Mouse (Mus musculus) liver, adult 2 months (tissue): ENCODE data around the gene Tns2. TPM values are rescaled to one million over a fixed set of nuclear protein-coding genes. Genes with fewer than 3 reads are reported as not detected.

Source experiments
- DNase-seq: peaks from one replicate; pipeline ENCODE4 v3.0.0-alpha.2; 2011; ENCODE audit warnings: low read depth, low spot score; ENCODE audit errors: extremely low read depth
- H3K27ac ChIP-seq: fragments of 200-500 bp; replicated peaks from 2 replicates; pipeline ENCODE4 v1.5.1; 2012; ENCODE audit warnings: low read depth, mild to moderate bottlenecking, control low read depth, inconsistent platforms, low read length; ENCODE audit not compliant: insufficient read depth
- H3K27me3 ChIP-seq: fragments of 200-500 bp; 2 replicates; pipeline ENCODE4 v1.6.1; 2012; ENCODE audit warnings: mild to moderate bottlenecking, moderate library complexity, low read length, inconsistent platforms; ENCODE audit not compliant: control insufficient read depth, insufficient read depth
- H3K36me3 ChIP-seq: fragments of 200-500 bp; 2 replicates; pipeline ENCODE4 v1.6.1; 2012; ENCODE audit warnings: low read length, inconsistent platforms; ENCODE audit not compliant: control insufficient read depth, insufficient read depth
- H3K4me1 ChIP-seq: fragments of 200-500 bp; 2 replicates; pipeline ENCODE4 v1.6.1; 2011; ENCODE audit warnings: low read length; ENCODE audit not compliant: control insufficient read depth, insufficient read depth
- H3K4me3 ChIP-seq: fragments of 200-500 bp; 2 replicates; pipeline ENCODE4 v1.5.1; 2011; ENCODE audit warnings: low read depth, mild to moderate bottlenecking, control low read depth, low read length, moderate library complexity; ENCODE audit not compliant: insufficient read depth
- H3K79me2 ChIP-seq: fragments of 200-500 bp; 2 replicates; pipeline ENCODE4 v1.6.1; 2012; ENCODE audit warnings: inconsistent platforms, mild to moderate bottlenecking, low read length, moderate library complexity; ENCODE audit not compliant: control insufficient read depth, insufficient read depth
- H3K9ac ChIP-seq: fragments of 200-500 bp; 2 replicates; pipeline ENCODE4 v1.6.1; 2012; ENCODE audit warnings: low read depth, mild to moderate bottlenecking, control low read depth, inconsistent platforms, low read length
- CTCF ChIP-seq: fragments of 200-500 bp; IDR thresholded peaks from 2 replicates; pipeline ENCODE4 v1.5.1; 2011; ENCODE audit warnings: low read depth, low read length, control low read depth
- POLR2A ChIP-seq: fragments of 200-500 bp; IDR thresholded peaks from 2 replicates; pipeline ENCODE4 v1.6.1; 2011; ENCODE audit warnings: low read length, control low read depth; ENCODE audit not compliant: insufficient read depth; ENCODE audit errors: extremely low read depth
- WGBS: fragments of 180-500 bp; shearing (Covaris S2); methylation state at CpG from one replicate; pipeline ENCODE4 v1.1.7; 2018; 5-methylcytosine and 5-hydroxymethylcytosine counted together
- polyA plus RNA-seq: library from polyadenylated mRNA; depleted of rRNA; stranded (reverse); fragments of >200 nt; gene quantifications from 2 replicates; pipeline ENCODE4 v1.2.3, GENCODE M21; 2012
- total RNA-seq: library from RNA; depleted of rRNA; stranded (reverse); fragments of >200 nt; gene quantifications from 2 replicates; pipeline ENCODE4 v1.2.3, GENCODE M21; 2014

Tns2 gene
- total and polyA plus RNA-seq, 2 experiments = 21.8 to 35.9 TPM

DNA sequence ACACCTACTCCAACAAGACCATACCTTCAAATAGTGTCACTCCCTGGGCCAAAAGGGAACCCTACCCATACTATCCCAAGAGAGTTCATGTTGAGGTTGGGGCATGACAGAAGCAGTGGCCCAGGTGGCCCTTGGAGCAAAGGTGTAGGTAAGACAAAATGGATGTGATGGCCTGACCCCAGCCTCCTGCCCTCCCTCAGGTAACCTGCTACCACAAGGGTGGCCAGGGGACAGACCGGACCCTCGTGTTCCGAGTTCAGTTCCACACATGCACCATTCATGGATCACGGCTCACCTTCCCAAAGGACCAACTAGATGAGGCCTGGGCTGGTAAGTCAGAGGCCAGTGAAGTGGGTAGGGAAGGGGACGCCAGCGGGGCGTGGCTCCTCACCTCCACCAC is 10.1 kb downstream of the Tns2 start:
- WGBS = 94% methylated on average over 7 of the region's 7 CpGs
- TF ChIP-seq CTCF (no peak), POLR2A (no peak)
- Histone ChIP-seq H3K4me3 (no peak overlapping the region), H3K27me3 (no peaks in the 10 kb centered on the region), H3K36me3 (peaks cover 74% of the 10 kb centered on the region), H3K27ac (no peak overlapping the region), H3K9ac (no peak overlapping the region), H3K79me2 (peaks cover 7% of the 10 kb centered on the region; the same call in 1 of the 2 replicates), H3K4me1 (peaks cover 28% of the 10 kb centered on the region)
- DNase-seq = no peak

DNA sequence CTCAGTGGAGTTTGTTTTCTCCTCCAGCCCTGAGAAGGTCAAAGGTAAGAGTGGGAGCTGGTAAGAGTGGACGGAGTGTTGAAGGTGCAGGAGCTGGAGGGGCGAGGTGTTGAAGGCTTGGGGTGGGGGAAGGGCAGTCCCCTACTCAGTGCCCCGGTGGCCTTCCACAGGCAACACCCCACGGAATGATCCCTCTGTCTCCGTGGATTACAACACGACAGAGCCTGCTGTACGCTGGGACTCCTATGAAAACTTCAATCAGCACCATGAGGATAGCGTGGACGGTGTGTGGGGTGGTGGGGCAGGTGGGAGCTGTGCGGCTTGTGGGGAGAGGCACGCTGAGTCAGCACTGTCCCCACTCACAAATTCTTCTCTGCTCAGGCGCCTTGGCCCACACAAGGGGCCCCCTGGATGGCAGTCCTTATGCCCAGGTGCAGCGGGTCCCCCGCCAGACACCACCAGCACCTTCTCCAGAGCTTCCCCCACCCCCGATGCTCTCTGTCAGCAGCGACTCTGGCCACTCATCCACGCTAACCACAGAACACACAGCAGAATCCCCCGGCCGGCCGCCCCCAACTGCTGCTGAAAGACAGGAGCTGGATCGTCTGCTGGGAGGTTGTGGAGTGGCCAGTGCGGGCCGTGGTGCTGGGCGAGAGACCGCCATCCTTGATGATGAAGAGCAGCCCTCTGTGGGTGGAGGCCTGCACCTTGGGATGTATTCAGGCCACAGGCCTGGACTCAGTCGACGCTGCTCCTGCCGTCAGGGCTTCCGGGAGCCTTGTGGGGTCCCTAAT is 10.7 kb downstream of the Tns2 start:
- H3K9ac ChIP-seq = no peak overlapping the region
- H3K4me3 ChIP-seq = no peak overlapping the region
- WGBS = 91% methylated on average over 29 of the region's 29 CpGs
- no peak for DNase-seq
- H3K79me2 ChIP-seq = peaks cover 3% of the 10 kb centered on the region; the same call in 1 of the 2 replicates
- H3K27me3 ChIP-seq = no peaks in the 10 kb centered on the region
- no peak overlapping the region for H3K27ac ChIP-seq
- H3K4me1 ChIP-seq = peaks cover 24% of the 10 kb centered on the region
- TF ChIP-seq POLR2A (no peak), CTCF (no peak)
- peaks cover 80% of the 10 kb centered on the region for H3K36me3 ChIP-seq

DNA sequence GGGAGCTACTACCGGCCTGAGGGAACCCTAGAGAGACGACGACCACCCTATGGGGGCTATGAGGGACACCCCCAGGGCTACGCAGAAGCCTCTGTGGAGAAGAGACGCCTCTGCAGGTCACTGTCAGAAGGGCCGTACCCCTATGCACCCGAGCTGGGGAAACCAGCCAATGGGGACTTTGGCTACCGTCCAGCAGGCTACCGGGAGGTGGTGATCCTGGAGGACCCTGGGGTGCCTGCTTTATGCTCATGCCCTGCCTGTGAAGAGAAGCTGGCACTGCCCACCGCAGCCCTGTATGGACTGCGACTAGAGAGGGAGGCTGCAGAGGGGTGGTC is 11.2 kb downstream of the Tns2 start:
- no peak overlapping the region for H3K9ac ChIP-seq
- no peaks in the 10 kb centered on the region for H3K27me3 ChIP-seq
- TF ChIP-seq CTCF (no peak), POLR2A (no peak)
- H3K4me3 ChIP-seq = no peak overlapping the region
- DNase-seq = no peak
- 85% methylated on average over 11 of the region's 11 CpGs for WGBS
- H3K27ac ChIP-seq = no peak overlapping the region
- H3K4me1 ChIP-seq = peaks cover 19% of the 10 kb centered on the region
- 0 out of 2 replicates have a peak, but pooled peaks cover 2% of the 10 kb centered on the region for H3K79me2 ChIP-seq
- peaks cover 86% of the 10 kb centered on the region for H3K36me3 ChIP-seq

DNA sequence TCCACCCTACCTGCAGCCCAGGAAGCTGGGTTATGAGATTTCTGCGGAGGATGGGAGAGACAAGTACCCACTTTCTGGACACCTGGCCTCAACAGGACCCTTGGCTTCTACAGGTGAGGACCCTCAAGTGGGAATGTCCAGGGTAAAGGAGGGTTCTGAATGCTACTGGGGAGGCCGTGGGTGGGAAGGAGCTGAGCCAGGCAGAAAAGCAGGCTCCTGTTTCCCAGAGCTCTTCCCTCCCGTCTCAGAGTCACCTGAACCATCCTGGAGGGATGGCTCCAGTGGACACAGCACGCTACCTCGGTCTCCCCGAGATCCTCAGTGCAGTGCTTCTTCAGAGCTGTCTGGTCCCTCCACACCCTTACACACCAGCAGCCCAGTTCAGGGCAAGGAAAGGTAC is 12.0 kb downstream of the Tns2 start:
- Histone ChIP-seq H3K79me2 (0 out of 2 replicates have a peak, but pooled peaks cover 2% of the 10 kb centered on the region), H3K27me3 (no peaks in the 10 kb centered on the region), H3K4me1 (peaks cover 13% of the 10 kb centered on the region), H3K9ac (no peak overlapping the region), H3K27ac (no peak overlapping the region), H3K4me3 (no peak overlapping the region), H3K36me3 (peaks cover 84% of the 10 kb centered on the region)
- 96% methylated on average over 6 of the region's 6 CpGs for WGBS
- TF ChIP-seq CTCF = no peak
- no peak for TF ChIP-seq POLR2A
- no peak for DNase-seq

DNA sequence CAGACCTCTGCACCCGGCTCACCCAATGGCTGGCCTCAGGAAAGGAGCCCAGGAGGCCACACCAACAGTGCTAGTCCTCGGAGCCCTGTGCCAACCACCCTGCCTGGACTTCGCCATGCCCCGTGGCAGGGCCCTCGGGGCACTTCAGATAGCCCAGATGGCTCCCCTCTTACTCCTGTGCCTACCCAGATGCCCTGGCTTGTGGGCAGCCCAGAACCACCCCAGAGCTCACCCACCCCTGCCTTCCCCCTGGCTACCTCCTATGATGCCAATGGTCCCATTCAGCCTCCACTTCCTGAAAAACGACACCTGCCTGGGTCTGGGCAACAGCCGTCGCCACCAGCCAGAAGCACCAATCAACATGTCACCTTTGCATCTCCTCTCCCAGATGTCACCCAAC is 12.6 kb downstream of the Tns2 start:
- 0 out of 2 replicates have a peak, but pooled peaks cover 2% of the 10 kb centered on the region for H3K79me2 ChIP-seq
- no peak overlapping the region for H3K27ac ChIP-seq
- no peak overlapping the region for H3K9ac ChIP-seq
- H3K27me3 ChIP-seq = no peaks in the 10 kb centered on the region
- no peak overlapping the region for H3K4me3 ChIP-seq
- peaks cover 11% of the 10 kb centered on the region for H3K4me1 ChIP-seq
- no peak for DNase-seq
- peaks cover 78% of the 10 kb centered on the region for H3K36me3 ChIP-seq
- no peak for TF ChIP-seq POLR2A
- no peak for TF ChIP-seq CTCF
- WGBS = 71% methylated on average over 8 of the region's 8 CpGs

DNA sequence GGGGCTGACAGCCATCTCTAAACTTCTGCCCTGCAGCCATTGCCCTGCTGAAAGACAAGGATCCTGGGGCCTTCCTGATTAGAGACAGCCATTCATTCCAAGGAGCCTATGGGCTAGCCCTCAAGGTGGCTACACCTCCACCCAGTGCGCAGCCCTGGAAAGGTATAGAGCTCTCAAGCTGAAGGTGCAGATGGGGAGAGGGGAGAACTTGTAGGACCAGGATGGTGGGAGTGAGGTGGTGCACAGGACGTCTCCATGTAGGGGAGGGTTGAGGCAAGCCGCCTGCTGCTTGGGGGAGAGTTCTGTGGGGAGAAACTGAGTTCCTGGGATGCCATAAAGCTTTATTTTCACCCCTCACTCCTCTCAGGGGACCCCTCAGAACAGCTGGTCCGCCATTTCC is 13.5 kb downstream of the Tns2 start:
- Histone ChIP-seq H3K36me3 (peaks cover 69% of the 10 kb centered on the region), H3K4me1 (peaks cover 3% of the 10 kb centered on the region), H3K4me3 (no peak overlapping the region), H3K79me2 (0 out of 2 replicates have a peak, but pooled peaks cover 2% of the 10 kb centered on the region), H3K27ac (no peak overlapping the region), H3K27me3 (no peaks in the 10 kb centered on the region), H3K9ac (no peak overlapping the region)
- DNase-seq = no peak
- WGBS = 94% methylated on average over 4 of the region's 4 CpGs
- TF ChIP-seq POLR2A (no peak), CTCF (no peak)
